Mouse (Mus musculus): ENCODE data around the gene Il1rap. TPM values are rescaled to one million over a fixed set of nuclear protein-coding genes. Genes with fewer than 3 reads are reported as not detected.

Gene Il1rap
- total RNA-seq, 2 experiments from 2014 or later: 4.8 to 5.3 TPM

GRCm38 (mm10) chr16:26728139-26728538, 146.6 kb downstream of the Il1rap start:
- DNase-seq: no peak

GRCm38 (mm10) chr16:26730941-26731340, 149.4 kb downstream of the Il1rap start:
- no peak for DNase-seq

- DNase-seq: no peak
Measured at GRCm38 (mm10) chr16:26732566-26732965, 151.1 kb downstream of the Il1rap start.

- DNase-seq: no peak
Measured at GRCm38 (mm10) chr16:26755381-26756155, 174.1 kb downstream of the Il1rap start.

- DNase-seq: no peak
Measured at GRCm38 (mm10) chr16:26775976-26776375, 194.5 kb downstream of the Il1rap start.

GRCm38 (mm10) chr16:26777132-26777531, 195.6 kb downstream of the Il1rap start:
- DNase-seq: no peak

Other genes starting within 250 kb of the Il1rap start
- 1 to 10 TPM; 5.9 to 6.3 TPM for gene Cldn1, start 209.9 kb upstream of the Il1rap start, total RNA-seq (2021)
- not detected for gene Cldn16, start 118.6 kb upstream of the Il1rap start, total RNA-seq (2021)
- gene Tmem207, start 54.9 kb upstream of the Il1rap start, total RNA-seq (2021): not detected